Mouse (Mus musculus) liver, embryonic 12.5 days (tissue): ENCODE measurements at regions not wholly inside any gene's neighbourhood (a gene's known extent, or its start where the extent isn't known, plus 50 kb on each side); places are given as distances from the start of the nearest gene placed in this dataset.
A peak's percentile ranks its signal among the peaks of the same experiment; 100 is the strongest.

Experiments used
- ATAC-seq: fragments of 200-750 bp; cut with Nextera tagmentation; 2 replicates; pipeline ENCODE4 v1.8.0; 2017; ENCODE audit warnings: moderate number of reproducible peaks, mild to moderate bottlenecking, moderate library complexity
- H3K27ac ChIP-seq: fragments of 300-500 bp; sonication (generic); 2 replicates; pipeline ENCODE4 v1.5.1; 2016; ENCODE audit warnings: mild to moderate bottlenecking
- H3K27me3 ChIP-seq: fragments of 300-500 bp; sonication (generic); replicated peaks from 2 replicates; pipeline ENCODE4 v1.6.1; 2016; ENCODE audit warnings: mild to moderate bottlenecking, moderate library complexity
- H3K36me3 ChIP-seq: fragments of 300-500 bp; sonication (generic); 2 replicates; pipeline ENCODE4 v1.6.1; 2016; ENCODE audit warnings: mild to moderate bottlenecking, moderate library complexity
- H3K4me1 ChIP-seq: fragments of 300-500 bp; sonication (generic); 2 replicates; pipeline ENCODE4 v1.6.1; 2016
- H3K4me2 ChIP-seq: fragments of 300-500 bp; sonication (generic); 2 replicates; pipeline ENCODE4 v1.6.1; 2016; ENCODE audit warnings: mild to moderate bottlenecking, moderate library complexity
- H3K4me3 ChIP-seq: fragments of 300-500 bp; sonication (generic); 2 replicates; pipeline ENCODE4 v1.5.1; 2016; ENCODE audit warnings: mild to moderate bottlenecking, moderate library complexity
- H3K9ac ChIP-seq: fragments of 300-500 bp; sonication (generic); 2 replicates; pipeline ENCODE4 v1.6.1; 2016; ENCODE audit warnings: mild to moderate bottlenecking, moderate library complexity
- H3K9me3 ChIP-seq: fragments of 300-500 bp; sonication (generic); replicated peaks from 2 replicates; pipeline ENCODE4 v1.6.1; 2016; ENCODE audit warnings: mild to moderate bottlenecking, moderate library complexity
- WGBS: fragments of 180-500 bp; shearing (Covaris S2); methylation state at CpG from one replicate; pipeline ENCODE4 v1.1.7; 2016; ENCODE audit not compliant: insufficient replicate concordance; 5-methylcytosine and 5-hydroxymethylcytosine counted together

GRCm38 (mm10) chrX:9738904-9739303, 76.1 kb upstream of the Dynlt3 start:
- Histone ChIP-seq H3K36me3 (no peaks in the 10 kb centered on the region), H3K4me2 (no peak overlapping the region), H3K9ac (no peak overlapping the region), H3K9me3 (no peaks in the 10 kb centered on the region), H3K4me3 (no peak overlapping the region), H3K27me3 (no peaks in the 10 kb centered on the region), H3K27ac (no peak overlapping the region), H3K4me1 (no peaks in the 10 kb centered on the region)
- no peak for ATAC-seq
- WGBS, result 62% methylated on average over 2 of the region's 2 CpGs

GRCm38 (mm10) chrX:9742518-9742917, 79.7 kb upstream of the Dynlt3 start:
- H3K4me3 ChIP-seq, result no peak overlapping the region
- H3K9ac ChIP-seq, result no peak overlapping the region
- no peaks in the 10 kb centered on the region for H3K4me1 ChIP-seq
- no peaks in the 10 kb centered on the region for H3K36me3 ChIP-seq
- H3K4me2 ChIP-seq, result no peak overlapping the region
- H3K27ac ChIP-seq, result no peak overlapping the region
- H3K27me3 ChIP-seq, result no peaks in the 10 kb centered on the region
- WGBS, result 60% methylated on average over 3 of the region's 3 CpGs
- no peaks in the 10 kb centered on the region for H3K9me3 ChIP-seq
- ATAC-seq, result no peak

GRCm38 (mm10) chrX:9747305-9747938, 84.6 kb upstream of the Dynlt3 start:
- Histone ChIP-seq H3K27ac (no peak overlapping the region), H3K4me2 (peak overlapping the region; percentile 57), H3K9ac (no peak overlapping the region), H3K36me3 (no peaks in the 10 kb centered on the region), H3K4me1 (no peaks in the 10 kb centered on the region), H3K9me3 (no peaks in the 10 kb centered on the region), H3K4me3 (peak overlapping the region; percentile 38), H3K27me3 (no peaks in the 10 kb centered on the region)
- 11% methylated on average over 23 of the region's 27 CpGs for WGBS
- peak; percentile 61 for ATAC-seq

- H3K4me3 ChIP-seq, result no peak overlapping the region
- H3K27me3 ChIP-seq, result no peaks in the 10 kb centered on the region
- no peaks in the 10 kb centered on the region for H3K4me1 ChIP-seq
- WGBS, result 12% methylated on average over 5 of the region's 5 CpGs
- H3K36me3 ChIP-seq, result no peaks in the 10 kb centered on the region
- peak; percentile 79 for ATAC-seq
- H3K27ac ChIP-seq, result peak overlapping the region; percentile 25; the same call in 1 of the 2 replicates
- no peaks in the 10 kb centered on the region for H3K9me3 ChIP-seq
- H3K4me2 ChIP-seq, result no peak overlapping the region
- H3K9ac ChIP-seq, result no peak overlapping the region
Observed at GRCm38 (mm10) chrX:9752954-9753572, 90.3 kb upstream of the Dynlt3 start.

- Histone ChIP-seq H3K9me3 (no peaks in the 10 kb centered on the region), H3K4me1 (no peaks in the 10 kb centered on the region), H3K4me3 (no peak overlapping the region), H3K36me3 (no peaks in the 10 kb centered on the region), H3K27me3 (no peaks in the 10 kb centered on the region), H3K4me2 (no peak overlapping the region), H3K27ac (no peak overlapping the region), H3K9ac (no peak overlapping the region)
- no peak for ATAC-seq
Observed at GRCm38 (mm10) chrX:9769540-9769939, 77.2 kb upstream of the Hypm start.

- Histone ChIP-seq H3K27me3 (no peaks in the 10 kb centered on the region), H3K4me2 (no peak overlapping the region), H3K4me1 (no peaks in the 10 kb centered on the region), H3K27ac (no peak overlapping the region), H3K9me3 (no peaks in the 10 kb centered on the region), H3K9ac (no peak overlapping the region), H3K36me3 (no peaks in the 10 kb centered on the region), H3K4me3 (no peak overlapping the region)
- ATAC-seq, result no peak
- WGBS, result 74% methylated on average over 4 of the region's 4 CpGs
Observed at GRCm38 (mm10) chrX:9777498-9777897, 69.2 kb upstream of the Hypm start.

DNA sequence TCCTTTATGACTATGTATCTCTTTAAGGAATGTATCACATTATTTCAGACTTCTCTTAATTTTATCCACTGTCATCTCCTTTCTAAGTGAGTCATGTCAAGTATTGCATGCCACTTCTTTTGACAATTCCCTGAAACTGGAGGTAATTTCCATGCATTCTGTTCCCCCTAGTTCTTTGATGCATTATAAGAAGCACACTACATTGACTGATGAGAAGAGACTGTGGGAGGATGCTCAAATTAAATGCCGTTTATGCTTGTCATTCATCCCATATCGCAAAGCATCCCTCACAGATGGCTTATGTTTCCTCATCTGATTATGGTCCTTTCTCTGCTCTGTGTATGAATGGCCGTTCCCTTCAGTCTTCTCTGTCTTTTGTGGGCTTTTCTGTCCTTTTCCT, 57.2 kb upstream of the Hypm start:
- H3K4me2 ChIP-seq, result no peak overlapping the region
- H3K27ac ChIP-seq, result no peak overlapping the region
- no peaks in the 10 kb centered on the region for H3K36me3 ChIP-seq
- no peak overlapping the region for H3K4me3 ChIP-seq
- H3K9me3 ChIP-seq, result no peaks in the 10 kb centered on the region
- no peaks in the 10 kb centered on the region for H3K27me3 ChIP-seq
- no peak overlapping the region for H3K9ac ChIP-seq
- 73% methylated on average over 3 of the region's 3 CpGs for WGBS
- ATAC-seq, result no peak
- H3K4me1 ChIP-seq, result no peaks in the 10 kb centered on the region
